Mouse (Mus musculus) heart, postnatal 10 days (tissue): ENCODE data around the gene Mfsd1. TPM values are rescaled to one million over a fixed set of nuclear protein-coding genes. Genes with fewer than 3 reads are reported as not detected.

ENCODE experiments used
- DNase-seq, 2 experiments: peaks; one replicate each; pipeline ENCODE4 v3.0.0; 2021
- intact Hi-C: fragments of 180-260 bp; cut with DNase I; formaldehyde crosslinking; loops from one replicate; pipeline ENCODE4 v1.15.1; 2025
- total RNA-seq, 2 experiments: library from RNA; stranded (reverse); gene quantifications; 2 replicates each; pipeline ENCODE4 v1.2.3; 2021

The Mfsd1 gene
- total RNA-seq, 2 experiments from 2014 or later, result 40.0 to 42.8 TPM

GRCm38 (mm10) chr3:67601616-67602138 is 19.1 kb downstream of the Mfsd1 start:
- intact Hi-C loops, result no loop called here
- DNase-seq, result no peak

DNA sequence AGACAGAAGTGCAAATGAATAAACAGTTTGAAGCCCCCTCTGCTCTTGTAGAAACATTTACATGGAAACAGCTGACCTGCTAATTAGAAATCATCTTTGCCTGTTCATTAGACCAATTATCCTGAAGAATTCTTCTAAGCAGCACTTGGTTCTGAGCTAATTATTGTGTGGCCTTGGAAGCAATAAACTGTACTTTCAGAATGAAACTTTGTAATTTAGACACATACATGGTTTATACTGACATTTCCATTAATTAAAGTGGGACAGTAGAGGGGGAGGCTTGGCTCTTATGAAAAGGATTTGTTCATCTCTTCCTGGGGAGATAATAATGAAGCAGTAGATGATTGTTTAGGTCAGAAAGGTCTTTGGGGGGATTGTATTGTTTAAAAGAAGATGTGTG is 35.7 kb downstream of the Mfsd1 start:
- intact Hi-C loops, result no loop called here
- DNase-seq, result no peak

- DNase-seq, result no peak
- intact Hi-C loops, result loop anchor here (2.0 kb wide), 1 partner anchor 422 kb away; no protein-coding TSS in a partner anchor
Observed at GRCm38 (mm10) chr3:67624629-67625028, 42.1 kb downstream of the Mfsd1 start.

DNA sequence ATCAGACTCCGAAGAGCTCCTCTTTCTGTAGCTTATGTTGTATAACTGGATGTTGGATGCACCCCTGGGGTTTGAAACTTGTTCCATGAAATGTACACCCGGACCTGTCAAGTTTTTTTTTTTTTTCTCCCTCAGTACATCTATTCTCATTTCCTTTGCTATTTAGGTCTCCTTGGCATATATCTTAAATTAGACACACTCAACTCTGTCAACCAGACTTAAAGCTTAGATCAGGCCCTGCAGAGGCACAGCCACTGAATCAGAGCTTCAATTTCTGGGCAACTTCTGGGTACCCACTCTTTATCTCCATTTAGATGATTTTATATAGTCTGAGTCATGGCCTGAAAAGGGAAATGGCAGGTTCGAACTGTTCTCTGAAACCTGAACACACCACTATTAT is 60.6 kb downstream of the Mfsd1 start:
- intact Hi-C loops, result no loop called here
- no peak for DNase-seq

DNA sequence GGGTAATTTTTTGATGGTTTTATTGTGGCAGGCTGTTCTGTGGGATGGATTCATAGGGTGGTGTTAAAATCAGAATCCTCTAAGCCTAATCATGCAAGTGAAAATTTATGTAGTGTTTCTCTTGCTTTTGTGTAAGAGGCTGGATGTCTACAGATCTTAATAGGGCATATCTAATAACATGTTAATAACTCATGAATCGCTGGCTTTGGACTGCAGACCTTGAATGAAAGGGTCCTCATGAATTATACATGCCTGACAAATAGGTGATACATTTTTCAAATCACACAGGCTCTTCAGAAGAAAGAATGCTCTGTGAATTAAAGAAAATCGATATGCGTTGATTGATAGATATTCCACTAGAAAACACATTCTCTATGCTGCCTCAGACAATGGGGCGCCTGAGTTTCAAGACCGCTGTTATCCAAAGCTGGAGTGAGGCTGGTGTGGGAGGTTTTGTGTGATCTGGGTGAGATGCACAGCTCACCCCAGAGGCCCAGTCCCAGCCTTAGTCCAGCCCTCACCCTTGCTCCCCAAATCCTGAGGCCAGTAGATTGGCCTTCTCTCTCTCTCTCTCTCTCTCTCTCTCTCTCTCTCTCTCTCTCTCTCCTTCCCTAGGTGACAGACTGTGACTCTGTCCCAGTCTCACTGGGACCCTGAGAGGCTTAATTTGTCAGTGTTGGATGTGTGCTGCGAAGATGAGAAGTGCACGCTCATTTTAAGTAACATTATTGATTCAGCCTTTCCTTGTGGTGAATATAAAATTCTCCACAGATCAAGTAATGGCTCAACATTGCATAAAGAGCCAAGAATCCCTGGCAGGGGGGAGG is 63.3 kb downstream of the Mfsd1 start:
- no peak for DNase-seq
- intact Hi-C loops, result no loop called here

Other genes starting within 250 kb of the Mfsd1 start
- gene Mlf1, start 208.6 kb upstream of the Mfsd1 start, total RNA-seq, result 100 to 1,000 TPM; 441 to 460 TPM
- gene Gm17402, start 207.6 kb upstream of the Mfsd1 start, total RNA-seq, result not detected
- 100 to 1,000 TPM; 189 to 208 TPM for gene Gfm1, start 152.6 kb upstream of the Mfsd1 start, total RNA-seq
- 10 to 100 TPM; 21.6 to 23.1 TPM for gene Lxn, start 118.8 kb upstream of the Mfsd1 start, total RNA-seq
- 1 to 10 TPM; 1.2 TPM for gene Rarres1, start 67.2 kb upstream of the Mfsd1 start, total RNA-seq